Mouse (Mus musculus): ENCODE measurements at regions not wholly inside any gene's neighbourhood (a gene's known extent, or its start where the extent isn't known, plus 50 kb on each side); places are given as distances from the start of the nearest gene placed in this dataset.

DNA sequence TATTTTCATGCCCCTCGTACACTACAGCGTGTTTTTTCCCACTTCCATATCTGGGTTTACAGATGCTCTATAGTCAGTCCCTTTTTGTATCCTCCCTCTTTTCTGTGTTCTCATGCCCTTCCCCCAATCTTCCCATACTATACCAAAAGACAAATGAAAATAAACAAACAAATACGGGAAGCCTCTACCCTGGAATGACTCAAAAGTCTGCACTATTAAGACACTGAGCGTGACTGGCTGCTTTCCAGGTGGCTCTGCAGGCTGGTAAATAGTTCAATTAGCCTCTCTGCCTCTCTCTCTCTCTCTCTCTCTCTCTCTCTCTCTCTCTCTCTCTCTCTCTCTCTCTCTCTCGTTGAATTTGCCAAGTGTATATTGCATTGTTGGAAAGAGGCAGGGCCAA is 464.5 kb upstream of the Pou3f3 start:
- Histone ChIP-seq H3K36me3 (ENCODE audit: control insufficient read depth, insufficient read depth, low read length) (no peaks in the 10 kb centered on the region), H3K4me2 (ENCODE audit: low read depth) (no peak overlapping the region), H3K4me3 (ENCODE audit: low read depth, low read length) (no peak overlapping the region), H3K27ac (ENCODE audit: low read depth, low read length) (no peak overlapping the region), H3K9ac (ENCODE audit: low read length) (no peak overlapping the region), H3K27me3 (ENCODE audit: control insufficient read depth, insufficient read depth, low read length) (no peaks in the 10 kb centered on the region), H3K9me3 (ENCODE audit: control insufficient read depth, low read length) (no peaks in the 10 kb centered on the region), H3K4me1 (ENCODE audit: control insufficient read depth, insufficient read depth, low read length) (no peaks in the 10 kb centered on the region)
- no peak for ATAC-seq (ENCODE audit: insufficient read depth, low FRiP score, low TSS enrichment)
- DNase-seq (ENCODE audit: low spot score), result no peak
- 77% methylated on average over 5 of the region's 5 CpGs for WGBS

DNA sequence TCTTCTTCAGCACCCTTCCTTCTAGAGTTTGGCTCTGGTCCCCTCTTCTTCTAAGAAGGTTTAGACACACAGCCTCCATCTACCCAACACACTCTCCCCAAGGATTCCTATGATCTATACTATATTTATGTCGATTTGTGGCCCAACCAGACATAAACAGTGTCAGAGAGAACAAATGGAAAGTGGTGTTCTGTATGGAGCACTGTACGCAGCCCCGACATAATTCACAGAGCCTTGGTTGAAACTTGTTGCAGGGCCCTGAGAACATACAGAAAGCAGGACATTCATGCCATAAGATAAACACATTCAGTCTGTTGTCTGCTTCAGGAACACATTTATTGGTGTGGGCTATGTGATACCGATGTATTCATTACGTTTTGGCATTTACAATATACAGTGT is 463.7 kb upstream of the Pou3f3 start:
- DNase-seq (ENCODE audit: low spot score), result no peak
- Histone ChIP-seq H3K36me3 (ENCODE audit: control insufficient read depth, insufficient read depth, low read length) (no peaks in the 10 kb centered on the region), H3K4me3 (ENCODE audit: low read depth, low read length) (no peak overlapping the region), H3K27me3 (ENCODE audit: control insufficient read depth, insufficient read depth, low read length) (no peaks in the 10 kb centered on the region), H3K9ac (ENCODE audit: low read length) (no peak overlapping the region), H3K27ac (ENCODE audit: low read depth, low read length) (no peak overlapping the region), H3K4me1 (ENCODE audit: control insufficient read depth, insufficient read depth, low read length) (no peaks in the 10 kb centered on the region), H3K4me2 (ENCODE audit: low read depth) (no peak overlapping the region), H3K9me3 (ENCODE audit: control insufficient read depth, low read length) (no peaks in the 10 kb centered on the region)
- ATAC-seq (ENCODE audit: insufficient read depth, low FRiP score, low TSS enrichment), result no peak
- 93% methylated on average over 5 of the region's 5 CpGs for WGBS

GRCm38 (mm10) chr1:42232716-42233115 is 462.9 kb upstream of the Pou3f3 start:
- Histone ChIP-seq H3K9ac (ENCODE audit: low read length) (no peak overlapping the region), H3K4me1 (ENCODE audit: control insufficient read depth, insufficient read depth, low read length) (no peaks in the 10 kb centered on the region), H3K27ac (ENCODE audit: low read depth, low read length) (no peak overlapping the region), H3K27me3 (ENCODE audit: control insufficient read depth, insufficient read depth, low read length) (no peaks in the 10 kb centered on the region), H3K36me3 (ENCODE audit: control insufficient read depth, insufficient read depth, low read length) (no peaks in the 10 kb centered on the region), H3K4me3 (ENCODE audit: low read depth, low read length) (no peak overlapping the region), H3K4me2 (ENCODE audit: low read depth) (no peak overlapping the region), H3K9me3 (ENCODE audit: control insufficient read depth, low read length) (no peaks in the 10 kb centered on the region)
- DNase-seq (ENCODE audit: low spot score) (no peak), ATAC-seq (ENCODE audit: insufficient read depth, low FRiP score, low TSS enrichment) (no peak)
- WGBS, result 83% methylated on average over 6 of the region's 6 CpGs

GRCm38 (mm10) chr1:42233289-42233688 is 462.3 kb upstream of the Pou3f3 start:
- Histone ChIP-seq H3K9me3 (ENCODE audit: control insufficient read depth, low read length) (no peaks in the 10 kb centered on the region), H3K4me2 (ENCODE audit: low read depth) (no peak overlapping the region), H3K27ac (ENCODE audit: low read depth, low read length) (no peak overlapping the region), H3K36me3 (ENCODE audit: control insufficient read depth, insufficient read depth, low read length) (no peaks in the 10 kb centered on the region), H3K4me3 (ENCODE audit: low read depth, low read length) (no peak overlapping the region), H3K27me3 (ENCODE audit: control insufficient read depth, insufficient read depth, low read length) (no peaks in the 10 kb centered on the region), H3K9ac (ENCODE audit: low read length) (no peak overlapping the region), H3K4me1 (ENCODE audit: control insufficient read depth, insufficient read depth, low read length) (no peaks in the 10 kb centered on the region)
- DNase-seq (ENCODE audit: low spot score) (peak; percentile 53), ATAC-seq (ENCODE audit: insufficient read depth, low FRiP score, low TSS enrichment) (peak; percentile 71; the same call in 1 of the 2 replicates)
- WGBS, result 9% methylated on average over 10 of the region's 10 CpGs

- H3K9me3 ChIP-seq (ENCODE audit: control insufficient read depth, low read length), result no peaks in the 10 kb centered on the region
- H3K36me3 ChIP-seq (ENCODE audit: control insufficient read depth, insufficient read depth, low read length), result no peaks in the 10 kb centered on the region
Observed at GRCm38 (mm10) chr1:42236466-42237010, 459.0 kb upstream of the Pou3f3 start.

GRCm38 (mm10) chr1:42238408-42238807 is 457.2 kb upstream of the Pou3f3 start:
- H3K4me3 ChIP-seq (ENCODE audit: low read depth, low read length), result no peak overlapping the region
- 90% methylated on average over 3 of the region's 3 CpGs for WGBS
- no peaks in the 10 kb centered on the region for H3K36me3 ChIP-seq (ENCODE audit: control insufficient read depth, insufficient read depth, low read length)
- no peaks in the 10 kb centered on the region for H3K27me3 ChIP-seq (ENCODE audit: control insufficient read depth, insufficient read depth, low read length)
- no peaks in the 10 kb centered on the region for H3K9me3 ChIP-seq (ENCODE audit: control insufficient read depth, low read length)
- ATAC-seq (ENCODE audit: insufficient read depth, low FRiP score, low TSS enrichment) (no peak), DNase-seq (ENCODE audit: low spot score) (no peak)
- no peak overlapping the region for H3K27ac ChIP-seq (ENCODE audit: low read depth, low read length)
- peaks cover 11% of the 10 kb centered on the region for H3K4me1 ChIP-seq (ENCODE audit: control insufficient read depth, insufficient read depth, low read length)
- no peak overlapping the region for H3K4me2 ChIP-seq (ENCODE audit: low read depth)
- H3K9ac ChIP-seq (ENCODE audit: low read length), result no peak overlapping the region

More at GRCm38 (mm10) chr1:42236466-42237010, 459.0 kb upstream of the Pou3f3 start:
- Histone ChIP-seq H3K4me2 (ENCODE audit: low read depth) (no peak overlapping the region), H3K9ac (ENCODE audit: low read length) (no peak overlapping the region), H3K27ac (ENCODE audit: low read depth, low read length) (no peak overlapping the region), H3K4me3 (ENCODE audit: low read depth, low read length) (no peak overlapping the region), H3K4me1 (ENCODE audit: control insufficient read depth, insufficient read depth, low read length) (no peaks in the 10 kb centered on the region), H3K27me3 (ENCODE audit: control insufficient read depth, insufficient read depth, low read length) (no peaks in the 10 kb centered on the region)
- ATAC-seq (ENCODE audit: insufficient read depth, low FRiP score, low TSS enrichment), result no peak
- DNase-seq (ENCODE audit: low spot score), result no peak
- WGBS, result 91% methylated on average over 2 of the region's 2 CpGs

DNA sequence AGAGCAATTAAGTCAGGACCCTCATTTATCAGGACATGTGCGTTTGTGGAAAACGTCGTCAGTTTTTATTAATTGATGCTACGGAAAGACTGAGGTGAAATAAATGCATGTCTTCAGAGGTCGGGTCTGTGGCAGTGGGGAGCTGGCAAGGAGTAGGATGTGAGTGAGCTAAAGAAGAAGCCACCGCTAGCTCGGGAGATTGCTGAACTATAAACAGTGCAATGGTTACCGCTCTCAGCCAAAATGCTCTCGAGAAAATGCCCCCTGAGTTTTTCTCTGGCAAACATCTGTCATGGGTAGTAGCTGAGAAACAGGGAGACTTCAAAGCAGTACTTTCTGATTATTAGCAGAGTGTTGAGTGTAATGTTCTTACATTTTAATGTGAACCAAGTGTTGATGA is 454.4 kb upstream of the Pou3f3 start:
- Histone ChIP-seq H3K27ac (ENCODE audit: low read depth, low read length) (no peak overlapping the region), H3K9ac (ENCODE audit: low read length) (no peak overlapping the region), H3K36me3 (ENCODE audit: control insufficient read depth, insufficient read depth, low read length) (no peaks in the 10 kb centered on the region), H3K27me3 (ENCODE audit: control insufficient read depth, insufficient read depth, low read length) (no peaks in the 10 kb centered on the region), H3K4me1 (ENCODE audit: control insufficient read depth, insufficient read depth, low read length) (peaks cover 11% of the 10 kb centered on the region), H3K9me3 (ENCODE audit: control insufficient read depth, low read length) (no peaks in the 10 kb centered on the region), H3K4me2 (ENCODE audit: low read depth) (no peak overlapping the region), H3K4me3 (ENCODE audit: low read depth, low read length) (no peak overlapping the region)
- ATAC-seq (ENCODE audit: insufficient read depth, low FRiP score, low TSS enrichment), result no peak
- 68% methylated on average over 9 of the region's 9 CpGs for WGBS
- no peak for DNase-seq (ENCODE audit: low spot score)

DNA sequence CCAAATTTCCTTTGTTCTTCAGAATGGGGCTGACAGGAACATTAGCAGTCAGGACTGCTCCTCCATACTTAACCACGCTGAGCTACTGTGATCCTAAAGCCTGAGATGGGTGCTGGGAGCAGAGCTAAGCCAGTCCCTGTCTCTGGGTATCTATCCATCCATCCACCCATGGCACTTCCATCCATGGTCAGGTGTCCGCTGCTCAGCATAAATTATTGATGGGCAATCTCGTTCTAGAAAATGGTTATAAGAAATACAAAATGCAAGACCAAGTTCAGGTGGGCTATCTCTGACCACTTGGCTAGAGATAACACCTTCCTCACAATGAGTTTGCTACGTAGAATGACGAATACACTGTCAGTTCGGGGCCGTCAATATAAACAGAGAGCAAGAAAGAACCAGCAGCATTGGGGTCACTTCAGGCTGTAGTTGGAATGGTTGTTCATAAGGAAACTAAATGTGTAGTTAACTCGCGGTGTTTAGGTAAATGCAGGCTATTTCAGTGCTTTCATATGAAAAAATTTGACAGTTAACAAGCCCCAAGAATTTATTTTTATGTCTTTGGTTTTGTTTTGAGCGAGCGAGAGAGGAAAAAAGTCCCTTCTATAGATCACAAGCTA is 453.9 kb upstream of the Pou3f3 start:
- no peak overlapping the region for H3K4me2 ChIP-seq (ENCODE audit: low read depth)
- H3K36me3 ChIP-seq (ENCODE audit: control insufficient read depth, insufficient read depth, low read length), result no peaks in the 10 kb centered on the region
- DNase-seq (ENCODE audit: low spot score) (no peak), ATAC-seq (ENCODE audit: insufficient read depth, low FRiP score, low TSS enrichment) (no peak)
- no peaks in the 10 kb centered on the region for H3K27me3 ChIP-seq (ENCODE audit: control insufficient read depth, insufficient read depth, low read length)
- no peak overlapping the region for H3K4me3 ChIP-seq (ENCODE audit: low read depth, low read length)
- no peaks in the 10 kb centered on the region for H3K9me3 ChIP-seq (ENCODE audit: control insufficient read depth, low read length)
- 84% methylated on average over 11 of the region's 11 CpGs for WGBS
- peak overlapping the region; percentile 75; the same call in 1 of the 2 replicates for H3K27ac ChIP-seq (ENCODE audit: low read depth, low read length)
- H3K9ac ChIP-seq (ENCODE audit: low read length), result no peak overlapping the region
- H3K4me1 ChIP-seq (ENCODE audit: control insufficient read depth, insufficient read depth, low read length), result peaks cover 11% of the 10 kb centered on the region
